Mouse (Mus musculus) kidney, adult 2 months (tissue): ENCODE results near the gene Nfic.

ENCODE experiments used
- CTCF ChIP-seq: fragments of 200-500 bp; conservative IDR thresholded peaks from 2 replicates; pipeline ENCODE4 v1.5.1; 2011; ENCODE audit warnings: low read depth, mild to moderate bottlenecking, control low read depth, low read length, moderate library complexity, mixed read lengths; ENCODE audit not compliant: insufficient read depth, insufficient read length
- POLR2A ChIP-seq: fragments of 200-500 bp; IDR thresholded peaks from one replicate; pipeline ENCODE4 v1.6.1; 2011; ENCODE audit warnings: low read depth, low read length, control low read depth

DNA sequence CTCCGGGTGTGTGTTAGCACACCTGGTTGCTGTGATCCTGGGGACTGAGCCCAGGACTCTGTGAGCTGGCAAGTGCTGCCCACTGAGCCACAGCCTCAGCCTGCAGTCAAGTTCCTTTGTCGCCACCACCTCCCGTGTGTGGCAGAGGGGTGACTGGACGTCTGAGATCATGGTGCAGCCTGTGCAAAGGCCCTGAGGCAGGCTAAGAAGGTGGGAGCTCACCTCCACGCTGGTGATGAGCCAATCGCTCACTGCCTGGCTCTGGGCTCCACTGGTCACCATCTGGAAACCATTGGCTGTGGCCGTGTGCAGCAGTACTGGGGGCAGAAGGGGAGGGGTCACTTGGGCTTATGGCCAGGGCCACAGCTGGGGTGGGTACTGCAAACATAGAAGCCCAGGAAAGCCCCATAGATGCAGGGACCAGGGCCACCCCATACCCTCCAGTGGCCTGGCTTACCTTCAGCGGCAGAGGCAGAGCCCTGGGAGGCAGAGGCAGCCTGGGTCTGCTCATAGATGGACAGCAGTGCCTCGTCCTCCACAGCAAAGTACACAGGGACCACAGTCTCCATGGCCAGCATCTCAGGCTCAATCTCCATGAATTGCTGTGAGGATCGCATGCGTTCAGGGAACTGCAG lies 37.3 kb upstream of the Nfic start:
- TF ChIP-seq POLR2A, result no peak
- TF ChIP-seq CTCF, result no peak
